Mouse (Mus musculus) cerebellum, postnatal 25 days (tissue): ENCODE results near the gene Adam17.
A peak's percentile ranks its signal among the peaks of the same experiment; 100 is the strongest.
"Not testable (repeated sequence)": the region's sequence is repeated elsewhere in the genome, so short reads cannot be mapped to it uniquely, and the experiment has no call there.

Experiments used
- DNase-seq, 2 experiments: peaks; one replicate each; pipeline ENCODE4 v3.0.0; 2021; ENCODE audit warnings: mixed read lengths in 2 of 2

Gene Adam17

DNA sequence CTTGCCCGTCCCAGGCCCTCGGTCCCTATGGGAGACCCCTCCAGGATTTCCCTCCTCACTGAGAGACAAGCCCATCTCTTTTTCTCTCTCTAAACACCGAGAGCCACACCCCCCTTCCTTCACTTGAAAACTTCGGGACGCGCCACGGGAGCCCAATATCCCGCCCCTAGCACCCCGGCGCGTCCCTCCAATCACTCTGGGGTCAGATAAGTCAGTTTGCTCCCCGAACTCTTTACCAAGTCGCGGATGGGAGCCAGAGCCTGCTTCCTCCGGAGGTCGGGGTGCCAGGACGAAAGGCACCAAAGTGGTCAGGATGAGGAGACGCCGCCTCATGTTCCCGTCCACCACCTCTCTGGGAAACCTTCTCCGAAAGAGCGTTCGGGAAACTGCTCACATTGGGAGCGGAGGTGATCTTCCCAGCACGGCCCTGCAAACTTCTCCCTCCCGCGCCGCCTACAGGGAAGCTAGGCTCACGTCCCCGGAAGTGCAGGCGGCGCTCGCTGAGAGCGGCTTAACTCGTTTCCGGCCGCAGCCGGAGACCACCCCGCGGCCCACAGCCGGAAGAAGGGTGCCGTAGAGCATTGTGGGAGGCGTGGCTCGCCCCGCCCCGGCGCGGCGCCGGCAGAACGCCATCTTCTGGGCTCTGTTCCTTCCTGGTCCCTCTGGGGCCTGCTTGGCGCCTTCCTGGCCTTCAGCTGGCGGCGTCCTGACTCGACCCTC is at the start of gene Adam17:
Gene Adam17, minus strand, starts transcription at position 533 of the 720 bp plus-strand sequence.
- DNase-seq, result peak; percentile 97 to 98

DNA sequence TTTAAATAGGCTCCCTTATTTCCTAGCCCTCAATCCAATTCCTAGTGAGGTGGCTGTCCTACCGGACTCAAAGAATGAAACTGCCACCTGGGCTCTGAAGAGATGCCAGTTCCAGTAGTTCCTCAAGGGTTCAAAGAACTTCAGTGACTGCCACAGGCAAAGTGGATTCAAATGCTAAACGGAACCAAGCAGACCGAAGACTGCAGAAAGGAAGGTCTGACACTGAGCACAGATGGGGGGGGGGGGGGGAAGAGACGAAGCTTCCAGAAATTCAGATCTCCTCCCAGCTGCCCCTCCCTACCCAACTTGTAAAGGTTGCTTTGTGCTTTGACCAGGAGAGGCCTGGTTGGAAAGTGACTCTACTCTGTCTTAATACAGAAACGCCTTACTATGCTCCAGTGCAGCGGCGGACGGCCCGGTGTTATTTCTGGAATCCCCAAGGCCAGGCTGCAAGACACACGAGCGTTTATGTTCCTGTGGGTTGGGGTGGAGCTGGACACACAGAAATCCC is 45.2 kb upstream of the Adam17 start:
- peak; percentile 51 to 57 for DNase-seq

DNA sequence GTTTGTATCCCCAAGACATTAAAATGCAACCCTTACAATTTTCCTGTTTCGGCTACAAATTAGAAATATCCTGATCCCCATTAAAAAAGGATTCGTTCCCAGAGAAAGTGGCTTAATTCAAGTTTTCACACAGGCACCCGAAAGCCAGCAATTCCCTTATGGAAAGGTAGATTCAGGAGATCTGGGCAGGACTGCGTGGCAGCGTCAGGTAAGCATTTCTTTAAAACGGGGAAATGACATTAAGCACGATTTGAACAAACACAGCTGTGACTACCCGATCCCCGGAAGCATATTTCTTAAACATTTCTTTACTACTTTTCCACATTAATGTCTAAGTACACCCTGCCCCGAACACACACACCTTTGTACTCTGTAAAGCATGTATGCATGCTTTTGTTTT is 44.7 kb upstream of the Adam17 start:
- DNase-seq, result peak in 1 of 2 experiments; percentile 42

DNA sequence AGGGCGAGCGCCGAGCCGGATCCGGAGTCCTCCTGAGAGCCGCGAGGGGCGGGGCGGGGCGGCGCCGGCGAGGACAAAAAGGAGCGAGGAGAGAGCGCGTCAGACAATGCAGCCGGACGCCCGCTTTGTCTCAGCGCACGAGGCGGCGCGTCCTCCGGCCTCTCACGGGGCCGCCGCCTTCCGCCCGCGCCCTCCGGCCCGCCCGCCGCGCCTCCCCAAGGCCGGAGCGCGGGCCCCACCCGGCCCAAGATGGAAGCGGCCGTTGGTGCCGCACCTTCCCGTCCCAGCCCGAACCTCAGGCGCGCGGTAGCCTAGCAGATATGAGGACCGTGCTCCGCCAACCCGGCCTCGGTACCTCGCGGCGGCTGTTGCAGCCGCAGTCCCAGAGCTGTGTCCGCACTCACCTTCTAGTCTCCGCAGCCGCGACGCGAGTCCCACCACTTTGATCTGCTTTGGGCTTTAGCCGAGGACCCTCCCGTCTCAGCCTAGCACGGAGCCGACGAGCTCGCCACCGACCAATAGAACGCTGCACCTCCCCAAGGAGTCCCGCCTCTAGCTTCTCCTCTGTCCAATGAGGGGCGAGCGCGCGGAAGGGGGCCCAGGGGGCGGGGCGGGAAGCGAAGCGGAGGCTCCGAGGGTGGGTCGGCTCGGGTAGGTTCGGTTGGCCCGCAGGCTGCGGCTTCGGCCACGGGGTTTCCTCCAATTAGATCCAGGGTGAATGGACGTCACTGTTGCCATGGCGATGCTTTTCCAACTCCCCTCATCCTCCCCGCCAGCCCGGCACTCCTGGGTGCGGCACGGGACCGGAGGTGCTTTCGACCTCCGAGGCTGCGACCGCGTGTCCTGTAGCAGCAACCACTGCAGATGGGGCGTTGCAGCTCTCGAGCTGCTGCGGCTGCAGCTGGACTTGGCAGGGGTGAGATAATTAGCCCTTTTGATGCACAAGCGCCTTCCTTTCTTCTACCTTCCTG is 44.0 kb upstream of the Adam17 start, which contains the start of gene Ywhaq:
Gene Ywhaq, minus strand, starts transcription at position 538 of the 971 bp plus-strand sequence.
- peak; percentile 97 to 99 for DNase-seq

DNA sequence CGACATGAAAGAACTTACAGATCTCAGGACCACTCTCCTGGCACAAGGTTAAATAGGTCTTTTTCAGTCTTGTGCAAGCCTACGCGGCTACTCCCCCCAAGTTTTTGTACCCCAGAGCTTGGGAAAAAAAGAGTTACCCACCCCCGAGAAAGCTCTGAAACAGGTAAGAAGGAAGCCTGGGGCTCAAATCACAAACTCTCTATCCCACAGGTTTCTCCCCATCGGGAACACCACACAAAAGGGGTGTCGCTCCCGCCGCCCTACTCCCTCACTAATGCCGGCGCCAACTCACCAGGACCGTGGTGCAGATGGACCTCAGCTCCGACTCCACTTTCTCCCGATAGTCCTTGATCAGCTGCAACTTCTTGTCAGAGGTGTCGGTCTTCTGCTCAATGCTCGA is 43.1 kb upstream of the Adam17 start:
- peak; percentile 27 to 37 for DNase-seq

DNA sequence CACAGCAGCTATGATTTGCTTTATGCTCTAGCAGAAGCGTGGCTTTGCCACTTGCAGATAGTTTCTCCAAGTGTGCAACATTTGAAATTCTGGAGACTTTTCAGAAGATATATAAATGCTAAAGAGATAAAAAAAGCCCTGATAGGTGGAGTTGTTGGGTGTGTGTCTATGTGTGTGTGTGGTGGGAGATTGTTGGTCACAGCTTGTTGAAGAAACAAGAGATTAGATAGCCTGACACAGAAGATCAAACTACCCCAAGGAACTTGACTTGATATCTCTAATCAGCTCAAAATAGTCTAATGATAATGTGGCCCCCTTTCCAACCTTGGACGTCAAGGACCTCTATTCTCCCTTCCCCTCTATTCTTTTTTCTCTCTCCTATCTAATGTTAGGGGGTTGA is 37.2 kb upstream of the Adam17 start:
- no peak for DNase-seq

DNA sequence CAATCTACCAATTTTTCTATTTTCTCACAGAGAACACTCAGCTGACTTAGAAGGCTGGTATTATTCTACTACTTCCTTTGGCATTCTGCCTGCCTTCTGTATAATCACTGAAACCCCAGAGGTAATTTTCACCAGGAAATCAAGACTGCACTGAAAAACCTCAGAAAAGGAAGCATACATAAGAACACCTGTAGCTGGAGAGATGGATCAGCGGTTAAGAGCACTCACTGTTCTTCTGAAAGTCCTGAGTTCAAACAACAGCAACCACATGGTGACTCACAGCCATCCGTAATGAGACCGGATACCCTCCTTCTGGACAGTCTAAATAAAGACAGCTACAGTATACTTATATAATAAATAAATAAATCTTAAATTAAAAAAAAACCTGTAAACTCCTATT is 36.2 kb upstream of the Adam17 start:
- no peak for DNase-seq

DNA sequence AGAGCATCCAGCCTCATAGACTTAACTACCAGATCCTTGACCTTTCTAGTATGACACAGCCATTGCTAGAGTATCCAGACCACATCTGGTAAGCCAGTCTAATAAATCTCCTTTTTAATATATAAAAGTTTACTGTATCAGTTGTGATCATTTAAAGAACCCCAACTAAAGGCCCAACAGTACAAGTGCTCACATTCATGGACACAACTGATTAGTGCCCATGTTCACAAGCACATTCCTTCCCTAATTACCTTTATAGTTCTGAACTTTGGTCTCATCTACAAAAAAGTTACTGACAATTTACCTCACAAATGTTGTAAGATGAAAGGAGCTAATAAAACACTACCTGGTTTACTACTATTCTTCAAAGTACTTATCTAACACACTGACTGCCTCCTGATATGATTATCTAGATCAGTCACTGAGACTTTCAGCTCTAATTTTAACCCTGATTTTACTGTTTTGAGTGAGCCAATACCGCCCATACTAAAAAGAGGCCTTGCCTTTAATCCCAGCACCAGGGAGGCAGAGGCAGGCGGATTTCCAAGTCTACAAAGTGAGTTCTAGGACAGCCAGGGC is 35.4 kb upstream of the Adam17 start:
- no peak for DNase-seq

DNA sequence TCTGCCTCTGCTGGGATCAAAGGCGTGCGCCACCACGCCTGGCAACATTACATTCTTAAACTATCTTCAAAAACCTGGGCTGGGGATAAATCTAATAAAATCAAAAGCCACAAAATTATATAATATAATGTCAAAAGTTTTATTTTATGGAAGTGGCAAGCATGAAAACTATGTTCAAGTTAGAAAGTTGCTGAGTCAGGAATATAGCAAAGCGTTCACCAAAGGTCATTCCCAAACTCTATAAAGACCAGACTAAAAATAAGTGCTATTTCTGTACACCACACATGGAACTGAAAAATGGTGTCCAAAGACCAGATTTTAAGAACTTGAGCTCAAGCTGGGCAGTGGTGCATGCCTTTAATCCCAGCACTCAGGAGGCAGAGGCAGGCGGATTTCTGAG is 29.3 kb upstream of the Adam17 start:
- DNase-seq, result no peak

DNA sequence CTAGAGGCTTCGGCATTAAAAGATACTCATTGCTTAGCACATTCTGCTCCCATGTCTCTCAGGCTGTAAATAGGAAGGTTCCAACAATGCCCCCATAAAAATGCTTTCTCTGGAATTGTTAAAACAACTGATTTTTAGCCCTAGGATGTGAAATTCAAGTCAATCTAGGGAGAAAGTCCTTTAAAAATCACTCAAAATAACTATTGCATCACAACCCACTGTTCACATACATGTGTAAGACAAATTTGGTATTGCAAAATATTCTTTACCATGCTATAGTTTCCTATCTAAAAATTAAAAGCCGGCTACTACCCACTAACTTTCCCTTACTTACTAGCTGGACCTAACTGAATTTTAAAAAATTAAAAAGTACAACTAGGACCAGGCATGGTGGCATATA is 12.8 kb upstream of the Adam17 start:
- DNase-seq, result no peak

DNA sequence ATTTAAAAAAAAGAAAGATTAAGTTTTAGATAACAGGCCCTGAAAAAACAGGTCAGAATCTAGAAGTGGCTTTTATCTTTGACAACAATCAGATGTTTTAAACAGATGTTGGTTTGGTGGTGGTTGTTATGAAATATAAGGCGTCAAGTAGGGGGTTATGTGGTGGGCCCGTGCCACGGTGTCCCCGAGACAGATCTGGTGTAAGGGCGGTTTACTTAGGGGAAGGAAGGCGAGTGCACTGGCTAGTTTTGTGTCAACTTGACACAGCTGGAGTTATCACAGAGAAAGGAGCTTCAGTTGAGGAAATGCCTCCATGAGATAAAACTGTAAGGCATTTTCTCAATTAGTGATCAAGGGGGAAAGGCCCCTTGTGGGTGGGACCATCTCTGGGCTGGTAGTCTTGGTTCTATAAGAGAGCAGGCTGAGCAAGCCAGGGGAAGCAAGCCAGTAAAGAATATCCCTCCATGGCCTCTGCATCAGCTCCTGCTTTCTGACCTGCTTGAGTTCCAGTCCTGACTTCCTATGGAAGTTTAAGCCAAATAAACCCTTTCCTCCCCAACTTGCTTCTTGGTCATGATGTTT is 5.4 kb upstream of the Adam17 start:
- DNase-seq, result not testable (repeated sequence)

DNA sequence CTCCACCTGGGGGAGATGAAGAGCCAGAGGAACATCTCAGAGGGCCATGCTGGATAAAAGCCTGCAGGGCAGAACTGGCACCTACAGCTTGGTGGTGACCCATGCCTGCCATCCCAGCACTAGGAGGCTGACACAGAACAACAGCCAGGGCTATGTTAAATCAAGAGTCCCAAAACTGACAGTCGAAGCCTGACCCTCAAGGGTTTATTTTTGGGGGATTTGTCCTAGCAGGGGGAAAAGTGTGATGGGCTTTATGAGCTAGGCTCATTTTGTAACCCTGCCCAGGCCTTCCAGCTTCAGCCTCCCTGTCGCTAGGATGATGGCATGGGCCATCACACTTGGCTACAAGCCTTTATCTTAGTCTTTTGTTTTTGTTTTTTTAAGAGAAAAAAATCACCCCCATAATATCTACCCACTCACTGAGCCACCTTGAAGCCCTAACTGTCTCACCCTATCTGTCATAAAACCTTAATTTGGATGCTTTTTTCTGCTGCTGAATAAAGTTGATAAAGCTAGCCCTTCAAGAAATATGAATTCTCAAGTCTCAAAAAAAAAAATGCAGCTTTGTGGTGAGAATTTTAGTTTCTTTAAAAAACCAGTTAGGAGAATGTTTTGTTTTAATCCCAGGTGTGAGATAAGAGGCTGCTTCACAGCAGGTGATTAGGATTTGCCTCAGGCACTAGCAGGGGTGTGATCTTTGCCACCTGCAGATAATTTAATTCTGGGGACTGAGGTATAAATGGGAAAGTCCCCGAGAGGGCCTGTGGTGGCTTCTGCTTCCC is 2.1 kb upstream of the Adam17 start:
- no peak for DNase-seq

DNA sequence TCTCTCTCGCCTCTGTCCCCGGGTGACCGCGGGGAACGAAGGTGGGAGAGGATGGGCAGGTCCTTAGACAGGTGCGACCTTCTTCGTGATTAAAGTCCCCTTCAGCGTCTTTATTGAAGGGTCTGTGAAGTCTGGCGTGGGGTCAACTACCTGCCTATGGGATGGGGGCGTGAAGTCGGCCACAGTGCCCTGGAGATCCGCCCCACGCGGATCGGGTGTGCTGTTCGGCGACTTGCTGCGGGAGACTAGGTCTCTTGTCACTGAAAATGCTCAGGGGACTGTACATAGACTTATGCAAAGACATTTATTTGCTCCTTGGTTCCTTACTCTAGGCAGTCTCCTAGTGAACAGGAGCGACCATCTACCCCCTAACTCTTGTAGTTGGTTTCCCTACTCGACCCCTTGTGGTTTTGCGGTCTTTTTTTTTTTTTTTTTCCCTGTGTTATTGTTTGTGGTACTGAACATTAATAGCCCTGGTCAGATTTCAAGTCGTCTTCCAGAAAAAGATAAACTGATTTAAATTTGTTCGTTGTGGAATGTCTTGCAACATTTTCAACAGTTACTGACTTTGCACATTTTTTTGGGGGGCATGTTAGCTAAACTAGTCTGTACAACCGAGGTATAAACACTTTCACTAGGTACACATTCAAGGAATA is 516 bp upstream of the Adam17 start:
- no peak for DNase-seq

DNA sequence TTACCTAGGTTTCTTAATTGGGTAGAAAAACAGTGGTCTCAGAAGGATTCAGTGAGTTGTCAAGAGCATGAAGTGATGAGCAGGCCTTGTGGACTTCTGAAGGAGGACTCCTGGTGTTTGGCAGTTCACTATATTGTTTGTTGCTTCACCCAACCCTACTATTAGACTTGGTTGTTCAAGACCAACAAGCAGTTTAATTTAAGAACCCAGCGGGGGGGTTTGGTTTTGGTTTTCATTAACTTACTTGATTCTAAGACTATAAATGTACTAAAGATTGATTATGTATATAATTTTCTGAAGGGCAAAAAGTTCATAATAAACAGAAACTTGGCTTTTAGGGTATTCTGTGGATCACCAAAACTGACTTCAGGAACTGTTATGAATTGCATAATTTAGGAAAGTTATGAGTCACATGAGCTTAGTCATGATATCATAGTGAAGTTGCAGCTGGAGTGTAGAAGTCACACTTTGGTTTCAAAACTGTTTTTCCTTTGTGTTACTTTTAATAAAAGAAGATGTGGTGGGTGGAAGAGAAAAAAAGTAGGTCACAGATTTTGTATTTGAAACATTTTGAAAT is 3.3 kb downstream of the Adam17 start:
- no peak for DNase-seq

DNA sequence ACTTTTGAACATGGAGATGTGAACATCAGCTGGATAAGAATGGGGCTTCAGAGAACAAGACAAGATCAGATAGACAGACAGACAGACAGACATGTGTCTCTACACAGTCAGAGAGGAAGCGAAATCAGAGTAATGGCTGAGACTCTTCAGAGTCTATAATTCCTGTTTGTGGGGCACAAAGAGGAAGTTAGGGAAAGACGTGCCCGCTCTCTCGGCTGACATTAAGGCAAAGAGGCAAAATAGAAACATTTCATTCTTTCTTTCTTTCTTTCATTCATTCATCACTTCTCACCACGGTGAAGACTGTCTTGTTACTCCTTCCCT is 4.4 kb downstream of the Adam17 start:
- DNase-seq, result no peak

DNA sequence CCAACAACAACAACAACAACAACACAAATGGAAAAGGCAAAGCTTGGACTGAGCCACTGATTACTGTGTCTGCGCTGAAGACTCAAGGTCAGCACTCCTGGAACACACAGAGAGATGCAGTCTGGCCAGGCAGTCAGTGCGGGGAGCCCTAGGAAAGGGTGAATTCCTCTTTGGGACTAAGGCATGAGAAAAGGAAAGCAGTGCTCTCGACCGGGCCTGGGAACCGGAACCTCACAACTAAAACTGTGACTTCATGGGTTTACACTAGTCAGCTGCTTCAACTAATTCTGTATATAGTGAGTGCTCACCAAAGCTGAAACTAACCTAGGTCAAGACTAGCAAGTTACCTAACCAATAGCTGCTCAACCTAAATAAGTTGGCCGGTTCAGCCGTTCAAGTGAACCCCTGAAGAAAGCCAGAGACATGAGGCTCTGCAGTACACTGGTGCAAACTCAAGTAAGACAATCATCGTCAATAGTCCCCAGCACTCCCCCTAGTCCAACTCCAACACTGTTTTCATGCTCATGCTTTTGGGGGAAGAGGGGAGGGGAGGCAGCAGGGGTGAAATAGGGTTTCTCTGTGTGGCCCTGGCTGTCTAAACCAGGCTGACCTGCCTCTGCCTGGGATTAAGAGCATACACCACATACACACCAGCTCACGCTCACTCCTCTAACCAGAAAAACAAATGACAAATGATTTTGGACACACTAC is 4.9 kb downstream of the Adam17 start:
- DNase-seq, result no peak

DNA sequence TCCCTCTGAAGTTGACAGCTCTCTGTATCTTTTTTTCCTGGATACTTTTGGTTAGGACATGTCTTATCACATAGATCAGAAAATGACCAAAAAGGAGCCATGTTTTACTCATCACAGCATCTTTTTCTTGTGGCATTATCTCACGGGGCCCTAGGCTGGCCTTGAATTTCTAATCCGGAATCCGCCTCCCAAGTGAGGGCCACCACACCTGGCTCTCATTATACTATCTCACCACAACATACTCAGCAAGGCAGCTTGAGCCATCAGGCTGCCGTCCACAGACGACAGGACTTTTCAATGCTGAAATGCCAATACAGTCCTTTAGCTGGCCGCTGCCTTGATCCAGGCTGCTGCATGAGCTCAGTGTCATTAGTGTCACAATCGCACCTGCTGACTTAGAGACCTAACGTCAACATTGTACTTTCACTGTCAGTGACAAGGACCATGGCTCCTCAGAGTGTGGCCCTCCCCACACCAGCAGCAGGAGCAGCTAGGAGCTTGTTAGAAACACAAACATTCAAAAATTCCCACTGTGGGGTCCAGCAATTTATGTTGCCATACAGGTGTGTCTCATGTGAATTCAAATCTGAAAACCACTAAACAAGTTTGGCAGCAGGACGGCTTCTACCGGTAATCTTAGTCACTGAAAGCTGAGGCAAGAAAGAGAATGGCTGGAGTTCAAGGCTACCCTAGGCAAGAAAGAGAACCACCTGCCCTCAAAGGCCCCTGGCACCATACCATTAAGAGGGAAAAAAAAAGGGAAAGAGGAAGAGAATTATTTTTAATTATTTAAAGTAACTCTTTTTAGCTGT is 8.6 kb downstream of the Adam17 start:
- DNase-seq, result no peak

DNA sequence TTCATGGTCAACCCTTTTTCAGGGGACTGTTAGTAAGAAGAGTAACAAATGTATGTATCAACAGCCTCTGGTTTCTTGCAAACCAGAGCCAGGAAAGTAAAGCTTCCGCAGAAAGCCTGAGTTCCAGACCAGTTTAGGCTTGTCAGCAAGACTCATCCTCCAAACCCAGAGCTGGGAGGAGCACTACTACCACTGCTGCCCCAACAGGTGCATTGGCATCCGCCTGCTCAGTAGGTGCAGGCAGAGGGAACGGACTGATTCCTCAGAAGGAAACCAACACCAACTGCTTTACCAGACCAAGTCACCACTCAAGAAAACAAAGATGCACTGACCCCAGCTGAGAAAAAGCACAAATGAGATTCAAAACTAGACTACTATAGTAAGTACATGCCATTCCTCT is 10.2 kb downstream of the Adam17 start:
- peak in 1 of 2 experiments; percentile 12 for DNase-seq

DNA sequence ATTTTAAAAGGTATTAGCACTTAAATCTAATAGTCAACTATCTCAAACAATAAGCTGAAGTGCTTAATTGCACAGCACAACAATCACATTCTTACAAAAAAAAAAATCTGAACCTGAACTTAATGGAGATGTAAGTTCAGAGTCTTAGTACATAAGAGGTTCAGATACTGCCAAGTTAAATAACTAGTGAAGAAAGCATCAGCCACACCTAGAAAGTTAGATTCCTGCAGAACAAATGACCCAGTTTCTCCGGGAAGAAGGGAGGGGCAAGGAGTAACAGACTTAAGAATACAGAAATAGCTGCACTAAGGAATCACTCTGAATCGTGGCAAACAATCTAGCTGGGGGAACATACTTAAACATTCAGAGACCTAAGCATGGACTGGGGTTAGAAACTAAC is 10.7 kb downstream of the Adam17 start:
- DNase-seq, result no peak

DNA sequence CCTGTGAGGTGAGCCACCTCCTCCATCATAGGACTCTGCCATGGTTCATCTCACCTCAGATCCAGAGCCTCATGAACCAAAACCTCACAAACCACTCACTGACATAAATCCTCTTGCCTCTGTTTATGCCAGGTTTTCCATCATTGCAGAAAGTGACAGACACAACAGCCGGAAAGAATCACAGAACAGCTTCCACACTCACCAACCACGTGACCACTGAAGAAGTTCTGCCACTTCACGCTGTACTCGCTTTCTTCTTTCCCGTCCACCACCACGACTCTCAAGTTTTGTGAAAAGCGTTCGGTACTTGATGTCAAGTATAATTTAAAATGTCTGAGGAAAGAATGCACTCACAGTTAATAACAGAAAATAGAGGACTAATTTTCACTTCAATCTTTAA is 19.8 kb downstream of the Adam17 start:
- DNase-seq, result no peak
